Mouse (Mus musculus) ES-Bruce4 (cell line): ENCODE measurements around the gene Dicer1. TPM values are rescaled to one million over a fixed set of nuclear protein-coding genes. Genes with fewer than 3 reads are reported as not detected.

Experiments used
- H3K27ac ChIP-seq: 2 replicates; pipeline ENCODE4 v1.5.1; 2012; ENCODE audit warnings: low read length, inconsistent platforms; ENCODE audit not compliant: insufficient read depth
- H3K27me3 ChIP-seq: 2 replicates; pipeline ENCODE4 v1.6.1; 2012; ENCODE audit warnings: mild to moderate bottlenecking, low read length, inconsistent platforms; ENCODE audit not compliant: control insufficient read depth, poor library complexity, insufficient read depth, severe bottlenecking
- H3K36me3 ChIP-seq: 2 replicates; pipeline ENCODE4 v1.6.1; 2012; ENCODE audit warnings: inconsistent platforms, mild to moderate bottlenecking, low read length, moderate library complexity; ENCODE audit not compliant: control insufficient read depth, poor library complexity, insufficient read depth, severe bottlenecking
- H3K4me1 ChIP-seq: one replicate; pipeline ENCODE4 v1.8.1; 2011; ENCODE audit warnings: low read length; ENCODE audit not compliant: control insufficient read depth, insufficient read depth
- H3K4me3 ChIP-seq: 2 replicates; pipeline ENCODE4 v1.5.1; 2011; ENCODE audit warnings: low read depth, mild to moderate bottlenecking, low read length
- H3K9ac ChIP-seq: 2 replicates; pipeline ENCODE4 v1.6.1; 2012; ENCODE audit warnings: low read depth, mild to moderate bottlenecking, inconsistent platforms; ENCODE audit not compliant: poor library complexity, severe bottlenecking
- H3K9me3 ChIP-seq: replicated peaks from 2 replicates; pipeline ENCODE4 v1.6.1; 2012; ENCODE audit warnings: mild to moderate bottlenecking, low read length, inconsistent platforms; ENCODE audit not compliant: control insufficient read depth, poor library complexity, insufficient read depth, severe bottlenecking
- CTCF ChIP-seq: IDR thresholded peaks from one replicate; pipeline ENCODE4 v1.8.1; 2011; ENCODE audit warnings: low read depth, low read length
- EP300 ChIP-seq: IDR thresholded peaks from 2 replicates; pipeline ENCODE4 v1.6.1; 2011; ENCODE audit warnings: low read depth, low read length; ENCODE audit not compliant: insufficient read depth
- POLR2A ChIP-seq: IDR thresholded peaks from one replicate; pipeline ENCODE4 v1.8.1; 2011; ENCODE audit warnings: low read length; ENCODE audit not compliant: insufficient read depth
- polyA plus RNA-seq: library from polyadenylated mRNA; stranded (reverse); fragments of >200 nt; gene quantifications from 2 replicates; pipeline ENCODE4 v1.2.4, GENCODE M21; 2011; ENCODE audit warnings: low read depth; ENCODE audit not compliant: missing spikeins, insufficient read depth, insufficient read length

The Dicer1 gene
- polyA plus RNA-seq, 1 experiment = 104 TPM

DNA sequence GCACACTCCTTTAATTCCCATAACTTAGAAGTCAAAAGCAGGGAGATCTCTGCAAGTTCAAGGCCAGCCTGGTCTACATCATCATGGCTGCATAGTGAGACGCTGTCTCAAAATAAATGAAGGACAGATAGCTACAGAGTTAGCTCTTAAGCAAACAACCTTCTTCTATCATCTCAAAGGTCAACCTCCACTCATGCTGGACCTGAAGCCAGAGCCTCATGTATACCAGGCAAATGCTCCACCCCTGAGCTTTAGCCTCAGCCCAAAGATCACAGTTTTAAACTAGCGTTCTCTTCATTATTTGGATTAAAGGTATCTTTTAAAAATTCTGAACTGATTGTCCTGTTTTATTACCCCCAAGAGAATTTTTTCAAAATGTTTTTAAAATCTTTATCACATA is 5.2 kb downstream of the Dicer1 start:
- no peaks in the 10 kb centered on the region for H3K4me1 ChIP-seq
- H3K36me3 ChIP-seq = peaks cover 4% of the 10 kb centered on the region; the same call in 1 of the 2 replicates
- H3K27me3 ChIP-seq = no peaks in the 10 kb centered on the region
- H3K4me3 ChIP-seq = no peak overlapping the region
- TF ChIP-seq POLR2A (no peak), CTCF (no peak), EP300 (no peak)
- no peak overlapping the region for H3K9ac ChIP-seq
- no peak overlapping the region for H3K27ac ChIP-seq
- H3K9me3 ChIP-seq = no peaks in the 10 kb centered on the region

DNA sequence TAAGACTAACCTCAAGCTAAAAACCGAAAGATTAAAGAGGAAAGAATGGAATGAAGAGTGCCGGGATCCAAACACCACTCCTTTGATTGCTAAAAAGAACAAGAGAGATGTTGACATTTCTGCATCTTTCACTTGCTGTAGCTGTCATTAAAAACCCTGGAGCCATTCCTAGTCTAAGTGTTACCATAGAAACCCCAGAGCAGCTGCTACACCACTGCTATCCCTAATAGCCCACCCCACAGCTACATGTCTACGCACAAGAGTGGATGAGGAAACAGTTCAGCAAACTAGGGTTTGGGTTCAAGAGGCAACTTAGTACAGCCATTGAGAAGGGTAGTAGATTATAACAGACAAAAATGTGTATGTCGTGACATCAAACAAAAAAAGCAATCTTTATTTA is 8.1 kb downstream of the Dicer1 start:
- Histone ChIP-seq H3K27ac (no peak overlapping the region), H3K4me1 (no peaks in the 10 kb centered on the region)

DNA sequence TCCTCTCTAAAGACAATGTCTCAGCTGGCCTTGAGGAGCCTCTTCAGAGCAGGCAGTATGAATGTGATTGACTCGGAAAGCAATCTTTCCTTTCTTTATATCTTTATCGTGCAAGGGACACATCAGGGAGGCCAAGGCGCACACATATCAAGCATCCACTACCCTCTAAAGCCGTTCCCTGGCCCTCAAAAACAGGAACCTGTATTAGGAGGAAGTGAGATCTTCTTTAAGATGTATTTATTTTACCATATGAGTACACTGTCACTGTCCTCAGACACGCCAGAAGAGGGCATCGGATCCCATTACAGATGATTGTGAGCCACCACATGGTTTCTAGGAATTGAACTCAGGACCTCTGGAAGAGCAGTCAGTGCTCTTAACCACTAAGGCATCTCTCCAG is 9.5 kb downstream of the Dicer1 start:
- H3K27me3 ChIP-seq = no peaks in the 10 kb centered on the region
- TF ChIP-seq POLR2A (no peak), EP300 (no peak), CTCF (no peak)
- H3K9me3 ChIP-seq = no peaks in the 10 kb centered on the region
- H3K36me3 ChIP-seq = peaks cover 2% of the 10 kb centered on the region; the same call in 1 of the 2 replicates
- H3K9ac ChIP-seq = no peak overlapping the region
- no peak overlapping the region for H3K27ac ChIP-seq
- no peak overlapping the region for H3K4me3 ChIP-seq
- H3K4me1 ChIP-seq = no peaks in the 10 kb centered on the region

More for the DNA sequence above, 8.1 kb downstream of the Dicer1 start:
- H3K9me3 ChIP-seq = no peaks in the 10 kb centered on the region
- H3K36me3 ChIP-seq = peaks cover 2% of the 10 kb centered on the region; the same call in 1 of the 2 replicates
- TF ChIP-seq CTCF (no peak), POLR2A (no peak), EP300 (no peak)
- H3K4me3 ChIP-seq = no peak overlapping the region
- no peak overlapping the region for H3K9ac ChIP-seq
- no peaks in the 10 kb centered on the region for H3K27me3 ChIP-seq

GRCm38 (mm10) chr12:104740841-104741787 is 10.6 kb downstream of the Dicer1 start:
- Histone ChIP-seq H3K9ac (no peak overlapping the region), H3K4me3 (no peak overlapping the region), H3K27ac (no peak overlapping the region)

GRCm38 (mm10) chr12:104738931-104739330 is 12.8 kb downstream of the Dicer1 start:
- no peaks in the 10 kb centered on the region for H3K9me3 ChIP-seq
- no peaks in the 10 kb centered on the region for H3K27me3 ChIP-seq
- TF ChIP-seq EP300 = no peak
- TF ChIP-seq POLR2A = no peak
- TF ChIP-seq CTCF = no peak
- no peak overlapping the region for H3K27ac ChIP-seq
- H3K36me3 ChIP-seq = no peaks in the 10 kb centered on the region
- H3K9ac ChIP-seq = no peak overlapping the region
- H3K4me1 ChIP-seq = no peaks in the 10 kb centered on the region
- H3K4me3 ChIP-seq = no peak overlapping the region

More at GRCm38 (mm10) chr12:104740841-104741787, 10.6 kb downstream of the Dicer1 start:
- TF ChIP-seq POLR2A (no peak), EP300 (no peak), CTCF (no peak)
- Histone ChIP-seq H3K36me3 (no peaks in the 10 kb centered on the region), H3K27me3 (no peaks in the 10 kb centered on the region), H3K4me1 (no peaks in the 10 kb centered on the region), H3K9me3 (no peaks in the 10 kb centered on the region)

- no peaks in the 10 kb centered on the region for H3K36me3 ChIP-seq
- no peaks in the 10 kb centered on the region for H3K27me3 ChIP-seq
- H3K27ac ChIP-seq = no peak overlapping the region
- no peaks in the 10 kb centered on the region for H3K9me3 ChIP-seq
- TF ChIP-seq POLR2A (no peak), EP300 (no peak), CTCF (no peak)
- H3K9ac ChIP-seq = no peak overlapping the region
- H3K4me3 ChIP-seq = no peak overlapping the region
- no peaks in the 10 kb centered on the region for H3K4me1 ChIP-seq
These were observed 13.3 kb downstream of the Dicer1 start for GRCm38 (mm10) chr12:104738446-104738845.
